Mouse (Mus musculus): ENCODE results near the gene Neto2.
"Not testable (repeated sequence)": the region's sequence is repeated elsewhere in the genome, so short reads cannot be mapped to it uniquely, and the experiment has no call there.

Neto2 gene

DNA sequence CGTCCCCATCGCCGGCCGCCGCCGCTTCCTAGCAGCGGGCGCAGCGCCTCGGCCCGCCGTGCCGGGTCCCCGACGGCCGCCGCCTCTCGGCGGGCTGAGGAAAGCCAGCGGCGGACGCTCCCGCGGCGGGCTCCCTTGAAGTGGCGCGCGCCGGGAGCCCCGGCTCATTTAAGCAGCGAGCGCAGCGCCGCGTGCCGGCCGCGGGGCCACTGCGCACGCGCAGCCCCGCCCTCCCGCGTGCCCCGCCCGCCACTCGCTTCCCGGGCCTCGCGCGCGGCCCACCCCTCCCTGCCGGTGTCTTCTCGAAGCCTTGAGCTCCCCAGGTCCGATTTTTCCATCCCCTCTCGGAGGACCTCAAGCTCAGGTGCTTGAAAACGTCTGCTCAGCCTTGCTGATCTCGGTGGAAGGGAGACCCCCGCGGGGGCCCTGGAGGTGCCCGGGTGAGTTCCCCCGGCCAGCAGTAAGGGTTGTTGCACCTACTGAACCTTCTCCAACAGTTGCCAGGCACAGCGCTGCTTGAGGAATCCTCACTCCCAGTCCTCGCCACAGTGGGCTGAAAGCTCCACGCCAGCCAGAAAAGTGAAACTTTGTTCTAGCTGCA, at the start of gene Neto2:
Gene Neto2 (minus strand): TSS at position 174 of the 601 bp plus-strand sequence.
- DNase-seq = peak; percentile 91 to 94

GRCm38 (mm10) chr8:85745053-85745452, 44.3 kb upstream of the Neto2 start:
- DNase-seq = no peak

GRCm38 (mm10) chr8:85730545-85730944, 29.8 kb upstream of the Neto2 start:
- no peak for DNase-seq

DNA sequence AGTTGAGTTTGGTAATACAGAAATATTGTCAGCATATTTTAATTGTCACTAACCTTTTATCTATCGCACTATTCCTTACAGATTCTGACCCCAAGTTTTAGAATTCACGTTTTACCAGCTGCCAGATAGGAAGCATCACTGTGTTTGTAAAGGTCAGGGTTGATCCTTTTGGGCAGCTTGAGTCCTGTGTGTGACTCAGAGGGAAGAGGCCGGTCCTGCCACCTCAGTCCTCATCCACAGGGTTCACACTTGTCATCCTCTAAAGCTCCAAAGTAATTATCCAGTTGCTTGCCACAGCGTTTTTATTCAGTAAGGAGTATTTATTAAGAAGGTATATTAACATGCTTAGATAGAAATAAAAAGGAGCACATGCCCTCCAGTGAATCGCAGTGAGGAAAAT, 16.5 kb upstream of the Neto2 start:
- no peak for DNase-seq

DNA sequence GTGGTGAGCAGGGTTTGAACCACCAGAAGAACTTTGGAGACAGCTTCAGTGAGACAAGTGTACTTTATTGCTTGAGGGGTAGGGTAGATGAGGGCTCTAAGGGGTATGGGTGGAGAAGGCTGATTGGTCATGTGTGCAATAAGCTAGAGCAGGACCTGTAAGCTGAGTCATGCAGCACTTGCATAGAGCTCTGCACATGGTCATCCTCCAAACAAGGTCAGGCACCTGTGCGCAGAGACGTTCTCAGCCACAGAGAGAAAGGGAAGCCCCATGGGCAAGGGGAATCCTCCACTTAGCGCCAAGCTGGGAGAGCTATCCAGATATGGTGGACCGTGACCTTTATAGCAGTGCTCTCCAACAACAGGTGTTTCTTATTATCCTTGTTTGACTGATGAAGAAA, 16.0 kb upstream of the Neto2 start:
- DNase-seq = no peak

DNA sequence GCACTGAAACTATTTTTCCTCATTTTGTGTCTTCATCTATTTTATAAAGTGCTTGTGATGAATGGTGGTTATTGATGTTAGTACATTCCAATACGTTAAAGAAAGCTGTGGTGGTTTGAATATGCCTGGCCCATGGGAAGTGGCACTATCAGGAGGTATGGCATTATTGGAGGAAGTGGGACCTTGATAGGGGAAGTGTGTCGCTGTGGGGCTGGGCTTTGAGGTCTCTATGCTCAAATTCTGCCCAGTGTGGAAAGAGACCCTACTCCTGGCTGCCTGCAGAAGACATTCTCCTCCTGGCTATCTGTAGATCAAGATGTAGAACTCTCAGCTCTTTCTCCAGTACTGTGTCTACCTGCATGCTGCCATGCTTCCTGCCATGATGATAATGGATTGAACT, 6.3 kb upstream of the Neto2 start:
- no peak for DNase-seq

DNA sequence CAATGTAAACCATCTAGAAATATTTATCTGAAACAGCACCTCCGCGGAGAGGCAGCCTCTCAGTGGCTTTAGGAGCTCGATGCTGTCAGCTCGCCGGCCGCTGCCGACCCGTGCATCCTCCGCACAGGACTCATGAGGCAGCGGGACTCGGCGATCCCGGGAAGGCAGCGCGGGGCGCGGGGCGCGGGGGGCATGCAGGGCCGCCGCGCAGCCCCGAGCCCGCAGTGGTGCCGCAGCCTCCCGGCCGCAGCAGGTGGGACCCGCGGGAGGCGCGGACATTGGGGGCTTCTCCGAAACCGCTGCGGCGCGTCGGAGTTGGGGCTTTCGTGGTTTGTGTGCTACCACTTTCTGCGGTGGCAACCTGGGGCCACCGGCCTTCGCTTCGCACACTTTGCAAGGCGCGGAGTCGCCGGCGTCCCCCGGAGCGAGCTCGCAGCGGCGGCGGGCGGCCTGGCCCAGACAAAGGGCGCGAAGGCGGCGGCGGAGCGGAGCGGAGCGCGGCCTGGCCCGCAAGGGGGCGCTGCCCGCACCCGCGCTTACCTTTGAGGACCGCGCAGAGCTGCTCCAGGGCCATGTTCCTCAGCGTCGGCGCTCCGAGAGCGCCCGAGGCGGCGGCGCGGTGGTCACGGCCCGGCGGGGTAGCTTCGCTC, 498 bp downstream of the Neto2 start:
- DNase-seq = peak; percentile 86 to 90

- peak; percentile 82 to 85 for DNase-seq
Observed at GRCm38 (mm10) chr8:85699051-85699450, 1.7 kb downstream of the Neto2 start.

GRCm38 (mm10) chr8:85665146-85665545, 35.6 kb downstream of the Neto2 start:
- DNase-seq = peak in 1 of 2 experiments; percentile 26

- DNase-seq = peak; percentile 61 to 81
Observed at GRCm38 (mm10) chr8:85661995-85662394, 38.7 kb downstream of the Neto2 start.

DNA sequence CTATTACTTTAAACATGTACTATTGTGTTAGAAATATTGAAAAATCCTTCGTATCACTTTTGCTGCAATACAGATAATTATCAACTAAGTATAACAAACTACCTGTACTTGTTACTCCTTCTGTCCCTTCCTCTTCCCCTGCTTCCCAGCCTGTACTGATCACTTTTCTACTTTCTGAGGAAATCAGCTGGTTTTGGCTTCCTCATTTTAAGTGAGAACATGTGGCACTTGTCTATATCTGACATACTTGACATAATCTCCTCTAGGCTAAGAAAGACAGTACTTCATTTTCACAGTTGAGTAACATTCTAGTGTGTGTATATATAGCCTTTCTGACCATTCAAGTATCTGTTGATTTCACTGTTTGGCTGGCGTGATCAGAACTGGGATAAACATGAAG, 49.5 kb downstream of the Neto2 start:
- no peak for DNase-seq

GRCm38 (mm10) chr8:85648553-85648952, 52.2 kb downstream of the Neto2 start:
- no peak for DNase-seq

DNA sequence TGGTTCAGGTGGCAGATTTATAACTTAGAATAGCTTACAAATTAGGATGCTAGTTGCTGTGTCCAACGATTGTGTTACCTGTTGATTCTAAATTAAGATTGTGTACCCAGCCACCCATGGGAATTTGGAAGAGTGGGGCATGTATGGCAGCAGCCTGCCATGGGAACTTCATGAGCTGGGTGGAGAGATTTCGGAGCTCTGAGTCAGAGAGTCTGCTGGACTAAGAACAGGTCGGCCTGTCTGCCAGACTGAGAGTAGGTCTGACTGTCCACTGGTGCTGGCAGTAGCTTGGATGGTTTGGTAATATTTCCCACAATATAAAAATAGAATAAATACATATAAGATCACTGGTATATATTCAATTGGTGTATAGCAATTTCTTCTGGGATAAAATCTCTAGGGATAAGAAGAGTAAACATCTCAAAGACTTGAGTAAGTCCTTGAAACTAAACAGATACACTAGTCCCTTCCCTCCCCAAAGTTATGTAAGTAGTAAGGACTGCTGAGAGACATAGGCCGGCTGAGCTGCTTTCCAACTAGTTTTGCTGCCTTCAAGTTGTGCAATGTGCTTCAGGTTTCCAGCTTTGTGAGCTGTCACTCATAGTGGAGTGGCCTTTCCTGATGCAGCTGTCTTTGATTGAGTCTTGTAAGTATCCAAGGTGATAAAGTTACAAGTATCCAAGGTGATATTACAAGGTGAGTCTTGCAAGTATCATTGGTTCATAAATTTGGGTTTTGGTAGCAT, 55.6 kb downstream of the Neto2 start:
- DNase-seq = no peak

DNA sequence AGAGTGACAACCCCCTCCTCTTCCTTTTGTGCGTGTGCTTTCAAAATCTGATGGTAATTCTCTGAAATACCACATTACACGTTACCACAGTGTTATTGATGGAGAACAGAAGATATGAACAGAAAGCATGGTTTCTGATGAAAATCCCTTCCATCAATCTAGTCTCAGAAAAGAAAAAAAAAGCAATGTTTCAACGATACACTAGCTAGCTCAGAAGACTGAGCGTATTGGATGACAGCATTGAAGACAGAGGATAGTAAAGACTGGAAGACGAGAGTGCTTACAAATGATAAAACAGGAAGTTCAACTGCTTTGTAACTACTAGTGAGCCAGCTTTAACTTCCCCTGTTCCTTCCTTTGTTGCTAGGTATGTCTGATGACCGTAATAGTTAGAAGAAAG, 76.3 kb downstream of the Neto2 start:
- no peak for DNase-seq

DNA sequence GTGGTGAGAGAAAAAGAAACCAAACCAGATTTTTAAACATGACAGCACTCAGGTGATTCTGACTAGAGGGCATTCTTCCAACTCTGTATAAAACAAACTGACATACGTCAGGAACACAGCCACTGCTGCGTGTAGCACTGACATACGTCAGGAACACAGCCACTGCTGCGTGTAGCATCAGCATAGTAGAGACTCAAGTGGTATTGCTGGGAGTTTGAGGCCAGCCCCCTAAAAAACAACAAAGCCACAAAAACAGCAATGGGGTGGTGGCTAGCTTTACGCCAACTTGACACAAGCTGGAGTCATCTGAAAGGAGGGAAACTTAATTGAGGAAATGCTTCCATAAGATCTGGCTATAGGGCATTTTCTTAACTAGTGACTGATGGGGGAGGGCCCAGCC, 77.5 kb downstream of the Neto2 start:
- no peak for DNase-seq

GRCm38 (mm10) chr8:85618789-85619188, 81.9 kb downstream of the Neto2 start:
- DNase-seq = no peak

DNA sequence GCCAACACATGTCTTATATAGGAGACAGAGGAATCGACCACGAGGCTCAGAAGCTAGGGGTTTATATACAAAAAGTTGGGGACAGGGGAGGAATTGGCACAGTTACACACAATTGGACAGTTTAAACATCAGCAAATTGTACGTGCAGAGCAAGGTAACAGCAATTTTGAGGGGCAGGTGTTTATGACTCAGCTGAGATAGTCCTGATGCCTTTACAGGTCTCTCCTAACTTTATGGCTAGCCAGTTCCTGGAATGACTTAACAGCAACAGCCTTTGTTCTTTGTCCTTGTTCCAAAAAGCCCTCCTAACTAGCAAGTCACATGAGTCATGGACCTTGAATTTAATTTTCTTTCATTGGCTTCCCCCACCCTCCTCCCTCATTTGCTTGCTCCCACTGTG, 83.6 kb downstream of the Neto2 start:
- not testable (repeated sequence) for DNase-seq

DNA sequence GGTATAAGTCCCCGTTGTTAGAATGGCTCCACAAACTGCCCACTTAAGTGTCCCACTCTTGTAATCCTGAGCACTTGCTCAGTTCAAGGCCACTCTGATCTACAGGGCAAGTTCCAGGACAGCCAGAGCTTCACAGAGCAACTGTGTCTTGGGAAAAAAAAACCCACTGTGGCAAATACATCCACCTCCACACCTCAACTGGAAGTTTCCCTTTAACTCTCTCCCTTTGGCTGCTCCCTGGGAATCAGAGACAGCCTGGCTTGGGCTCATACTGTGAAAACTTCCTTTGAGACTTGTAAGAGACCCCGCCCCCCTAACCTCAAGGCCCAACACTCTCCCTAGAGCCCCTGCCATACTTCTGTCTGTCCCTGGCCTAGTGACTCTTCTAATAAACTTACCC, 91.9 kb downstream of the Neto2 start:
- DNase-seq = no peak

- DNase-seq = no peak
Observed at GRCm38 (mm10) chr8:85607804-85608203, 92.9 kb downstream of the Neto2 start.

GRCm38 (mm10) chr8:85606974-85607373, 93.8 kb downstream of the Neto2 start:
- DNase-seq = no peak

DNA sequence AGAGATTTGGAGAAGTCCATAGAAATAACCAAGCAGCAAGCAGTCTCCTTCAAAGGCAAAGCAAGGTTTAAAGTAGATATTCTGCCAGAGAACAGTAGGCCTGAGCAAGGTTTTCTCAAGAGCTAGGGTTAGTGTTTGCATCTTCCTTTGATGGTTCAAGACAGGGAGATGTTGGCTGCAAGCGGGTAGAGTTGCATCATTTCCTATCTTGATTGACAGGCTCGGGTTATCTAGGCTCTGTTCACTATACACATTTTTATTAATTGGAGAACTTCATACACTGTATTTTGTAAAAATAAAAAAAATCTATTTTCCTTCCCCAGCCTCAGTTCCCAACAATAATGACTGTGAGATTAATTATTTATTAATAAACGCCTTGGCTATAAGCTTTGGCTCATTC, 94.2 kb downstream of the Neto2 start:
- no peak for DNase-seq

GRCm38 (mm10) chr8:85604201-85604600, 96.5 kb downstream of the Neto2 start:
- DNase-seq = no peak

GRCm38 (mm10) chr8:85603203-85603895, 97.4 kb downstream of the Neto2 start:
- peak; percentile 78 to 86 for DNase-seq

DNA sequence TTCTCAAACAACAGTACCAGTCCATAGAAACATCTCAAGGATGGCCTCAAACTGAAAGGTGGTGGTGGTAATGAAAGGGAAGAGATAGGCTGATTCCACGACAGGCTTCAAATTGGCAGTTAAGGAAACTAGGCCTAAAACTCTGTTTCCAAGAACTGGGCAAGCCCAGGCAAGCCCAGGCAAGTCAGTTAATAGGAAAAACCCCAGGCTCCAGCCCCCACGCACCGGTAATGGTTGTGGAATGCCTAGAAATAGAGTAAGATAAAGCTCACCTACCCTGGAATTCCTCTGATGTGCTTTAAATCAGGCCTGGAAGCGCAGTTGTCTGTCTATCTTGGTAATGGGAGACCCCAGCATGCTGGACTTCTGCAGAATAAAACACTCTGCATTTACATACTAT, 98.0 kb downstream of the Neto2 start:
- DNase-seq = no peak

Measured in cerebellum, postnatal 25 days (tissue).